Mouse (Mus musculus) gastrocnemius, adult 2 months (tissue): ENCODE measurements around the gene Ehd2. TPM values are rescaled to one million over a fixed set of nuclear protein-coding genes. Genes with fewer than 3 reads are reported as not detected.

Source experiments
- DNase-seq: peaks from one replicate; pipeline ENCODE4 v3.0.0; 2022
- H3K27ac ChIP-seq: fragments of 200-600 bp; 2 replicates; pipeline ENCODE4 v1.8.1; 2022; ENCODE audit warnings: mild to moderate bottlenecking
- H3K4me3 ChIP-seq: fragments of 200-600 bp; 2 replicates; pipeline ENCODE4 v1.8.1; 2022; ENCODE audit warnings: mild to moderate bottlenecking, moderate library complexity
- CTCF ChIP-seq: fragments of 200-600 bp; IDR thresholded peaks from 2 replicates; pipeline ENCODE4 v1.8.1; 2022; ENCODE audit warnings: antibody characterized with exemption, mild to moderate bottlenecking, moderate library complexity
- intact Hi-C: fragments of 180-260 bp; cut with DNase I; formaldehyde crosslinking; loops from one replicate; pipeline ENCODE4 v1.15.1; 2025
- total RNA-seq, 2 experiments: library from RNA; stranded (reverse); gene quantifications; 2 replicates each; pipeline ENCODE4 v1.2.3; 2021

Ehd2 gene
- total RNA-seq, 2 experiments from 2014 or later, result 31.4 to 38.7 TPM

DNA sequence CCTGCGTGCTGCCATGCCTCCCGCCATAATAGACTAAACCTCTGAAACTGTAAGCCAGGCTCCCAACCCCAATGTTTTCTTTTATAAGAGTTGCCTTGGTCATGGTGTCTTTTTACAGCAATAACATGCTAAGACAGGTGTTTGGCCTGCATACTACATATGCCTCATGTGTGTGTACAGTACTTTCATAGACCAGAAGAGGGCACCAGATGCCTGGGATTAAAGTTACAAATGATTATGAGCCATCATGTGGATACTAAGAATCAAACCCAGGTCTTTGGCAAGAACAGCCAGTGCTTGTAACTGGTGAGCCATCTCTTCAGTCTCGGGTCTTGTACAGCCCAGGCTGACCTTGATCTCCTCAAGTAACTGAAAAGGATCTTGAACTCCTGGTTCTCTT, 2.3 kb upstream of the Ehd2 start:
- no peak for DNase-seq
- peak; percentile 43 for TF ChIP-seq CTCF
- Histone ChIP-seq H3K4me3 (no peak overlapping the region), H3K27ac (no peak overlapping the region)
- intact Hi-C loops, result no loop called here

DNA sequence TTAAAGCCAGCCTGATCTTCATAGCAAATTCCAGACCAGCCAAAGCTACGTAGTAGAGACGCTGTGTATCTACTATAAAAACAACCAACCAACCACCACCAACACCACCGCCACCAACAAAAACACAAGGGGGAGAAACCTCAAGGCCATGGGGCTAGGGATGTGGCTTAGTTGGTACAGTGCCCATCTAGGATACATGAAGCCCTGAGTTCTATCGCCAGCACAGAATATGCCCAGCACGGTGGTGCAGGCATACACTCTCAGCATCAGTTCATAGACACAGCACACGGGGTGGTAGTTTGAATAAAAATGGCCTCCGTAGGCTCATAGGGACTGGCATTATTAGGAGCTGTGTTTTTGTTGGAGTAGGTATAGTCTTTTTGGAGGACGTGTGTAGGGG, 955 bp upstream of the Ehd2 start:
- intact Hi-C loops, result no loop called here
- Histone ChIP-seq H3K27ac (no peak overlapping the region), H3K4me3 (no peak overlapping the region)
- no peak for DNase-seq
- TF ChIP-seq CTCF, result no peak

GRCm38 (mm10) chr7:15966489-15966888, 878 bp downstream of the Ehd2 start:
- intact Hi-C loops, result loop anchor here (2.0 kb wide), 1 partner anchor 36 kb away; no protein-coding TSS in a partner anchor
- Histone ChIP-seq H3K27ac (peak overlapping the region; percentile 95), H3K4me3 (peak overlapping the region; percentile 86)
- no peak for TF ChIP-seq CTCF
- no peak for DNase-seq

DNA sequence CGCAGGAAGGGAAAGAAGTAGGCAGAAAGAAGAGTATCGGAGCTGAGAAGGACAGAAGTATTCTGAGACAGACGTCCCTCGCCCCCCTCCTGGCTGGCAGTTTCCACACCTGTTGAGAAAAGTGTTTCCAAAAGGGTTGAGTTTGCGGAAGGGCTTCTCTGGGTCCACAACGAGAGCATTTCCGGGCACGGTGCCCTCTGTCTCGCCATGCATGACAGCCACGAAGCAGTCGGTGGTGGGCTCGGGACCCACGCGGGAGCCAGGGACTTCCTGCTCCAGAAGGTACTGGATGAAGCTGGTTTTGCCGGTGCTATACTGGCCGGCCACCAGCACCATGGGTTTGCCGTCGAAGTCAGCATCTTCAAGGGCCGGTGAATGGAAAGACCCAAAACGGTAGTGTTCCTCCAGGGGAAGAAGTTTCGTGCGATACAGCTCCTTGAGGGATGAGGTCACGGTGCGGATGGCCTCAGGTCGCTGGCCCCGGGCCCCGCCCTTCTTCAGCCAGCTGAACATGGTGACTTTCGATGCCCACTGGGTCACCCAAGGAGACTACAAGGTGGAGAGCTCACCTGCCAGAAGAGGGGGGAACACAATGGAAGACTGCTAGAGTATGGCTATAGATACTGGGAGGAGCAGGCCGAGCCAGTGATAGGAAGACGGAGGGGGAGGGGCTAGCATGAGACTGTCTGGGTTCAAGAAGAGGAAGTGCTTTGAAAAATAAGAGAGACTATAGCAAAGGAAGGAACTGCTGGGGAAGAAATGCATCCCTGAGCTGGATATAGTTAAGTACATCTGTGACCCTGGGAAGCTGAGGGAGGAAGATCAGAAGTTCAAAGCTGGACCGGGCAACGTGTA, 3.3 kb downstream of the Ehd2 start:
- intact Hi-C loops, result no loop called here
- no peak for DNase-seq
- H3K27ac ChIP-seq, result peak overlapping the region; percentile 95
- peak overlapping the region; percentile 86 for H3K4me3 ChIP-seq
- no peak for TF ChIP-seq CTCF

DNA sequence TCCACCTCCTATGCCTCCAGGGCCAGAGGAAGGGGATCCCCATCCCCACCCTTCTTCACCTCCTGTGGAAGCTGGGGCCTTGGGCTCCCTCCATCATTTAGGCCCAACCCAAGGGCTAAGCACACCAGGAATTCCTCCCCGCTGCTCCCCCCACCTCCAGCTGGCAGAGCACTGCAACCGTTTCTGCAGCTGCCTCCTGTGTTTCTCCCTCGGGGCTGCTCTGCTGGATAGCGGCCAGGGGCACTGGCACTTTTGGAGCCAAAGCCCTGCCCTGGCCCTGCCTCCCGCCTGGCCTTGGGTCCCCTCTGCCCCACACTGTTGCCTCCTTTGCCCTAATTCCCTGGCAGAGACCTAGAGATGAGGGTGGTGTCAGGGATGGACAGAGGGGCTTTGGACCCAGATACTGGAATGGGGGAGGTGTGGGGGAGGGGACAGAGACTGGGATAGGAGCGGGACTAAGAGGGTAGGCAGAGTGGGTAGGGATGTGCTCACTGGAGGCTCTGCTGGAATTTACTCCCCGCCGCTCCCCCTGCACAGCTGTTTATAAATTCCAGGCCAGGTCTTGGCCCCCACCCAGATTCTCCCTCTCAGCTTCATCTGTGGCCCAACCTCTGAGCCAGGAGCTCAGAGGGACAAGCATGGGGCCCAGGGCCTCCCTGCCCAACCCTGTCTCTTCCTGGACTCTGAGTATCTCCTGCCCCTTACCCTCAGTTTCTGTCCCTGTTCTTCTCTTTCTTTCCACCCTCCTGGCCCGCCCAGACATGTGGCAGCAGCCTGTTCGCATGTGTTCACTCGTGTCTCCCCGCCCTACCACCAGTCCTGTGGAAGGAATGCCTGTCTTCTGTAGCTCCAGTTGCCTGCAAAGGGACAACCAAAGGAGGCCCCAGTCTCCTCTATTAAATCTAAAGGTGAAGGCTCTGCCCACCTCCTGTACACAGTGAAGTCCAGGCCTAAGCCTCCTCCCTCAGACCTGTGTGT, 4.8 kb downstream of the Ehd2 start:
- Histone ChIP-seq H3K4me3 (peak overlapping the region; percentile 86), H3K27ac (peak overlapping the region; percentile 95)
- peak; percentile 93 for DNase-seq
- intact Hi-C loops, result loop anchor here (1.0 kb wide), 1 partner anchor 29 kb away; no protein-coding TSS in a partner anchor
- TF ChIP-seq CTCF, result no peak

DNA sequence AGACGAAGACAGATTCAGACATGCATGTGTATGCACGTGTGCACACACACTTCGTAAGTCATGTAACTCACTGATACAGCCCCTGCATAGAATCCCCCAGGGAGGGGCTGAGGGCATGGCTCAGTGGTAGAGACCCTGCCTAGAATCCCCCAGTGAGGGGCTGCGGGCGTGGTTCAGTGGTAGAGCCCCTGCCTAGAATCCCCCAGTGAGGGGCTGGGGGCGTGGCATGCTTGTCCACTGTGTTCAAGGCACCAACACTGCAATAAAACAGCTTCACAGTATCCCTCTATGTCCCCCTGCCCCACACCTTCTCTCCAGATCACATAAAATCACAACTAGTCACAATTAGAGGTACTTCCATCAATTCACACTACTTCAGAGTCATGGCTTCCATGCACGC, 5.6 kb downstream of the Ehd2 start:
- intact Hi-C loops, result loop anchor here (1.0 kb wide), 1 partner anchor 28 kb away; no protein-coding TSS in a partner anchor
- peak overlapping the region; percentile 95 for H3K27ac ChIP-seq
- DNase-seq, result no peak
- TF ChIP-seq CTCF, result no peak
- H3K4me3 ChIP-seq, result peak overlapping the region; percentile 86

GRCm38 (mm10) chr7:15961239-15961638, 6.1 kb downstream of the Ehd2 start:
- TF ChIP-seq CTCF, result no peak
- intact Hi-C loops, result no loop called here
- H3K4me3 ChIP-seq, result peak overlapping the region; percentile 86
- no peak for DNase-seq
- H3K27ac ChIP-seq, result peak overlapping the region; percentile 95

- Histone ChIP-seq H3K4me3 (peak overlapping the region; percentile 86), H3K27ac (peak overlapping the region; percentile 95)
- intact Hi-C loops, result no loop called here
- peak; percentile 44 for DNase-seq
- no peak for TF ChIP-seq CTCF
These were observed 6.7 kb downstream of the Ehd2 start for GRCm38 (mm10) chr7:15960691-15961090.

GRCm38 (mm10) chr7:15956143-15956542, 11.2 kb downstream of the Ehd2 start:
- intact Hi-C loops, result no loop called here
- Histone ChIP-seq H3K4me3 (peak overlapping the region; percentile 57), H3K27ac (peak overlapping the region; percentile 85)
- TF ChIP-seq CTCF, result no peak
- DNase-seq, result no peak

DNA sequence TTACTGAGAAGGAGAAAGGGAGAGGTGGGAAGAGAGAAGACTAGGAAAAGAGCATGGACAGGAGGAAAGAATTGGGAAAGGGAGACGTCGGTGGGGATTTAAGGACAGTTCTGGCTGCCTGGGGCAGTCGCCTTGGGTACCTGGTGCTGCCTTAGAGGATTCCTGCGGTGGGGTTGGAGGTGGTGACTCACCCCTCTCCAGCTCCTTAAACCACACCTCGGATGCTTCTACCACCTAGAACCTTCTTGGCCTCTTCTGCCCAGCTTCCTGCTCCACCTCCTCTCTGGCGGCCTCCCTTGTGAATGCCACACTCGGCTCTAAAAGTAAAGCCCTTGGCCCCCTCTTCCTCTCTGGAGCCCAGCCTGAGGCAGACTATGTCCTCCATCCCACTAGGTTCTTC, 11.9 kb downstream of the Ehd2 start:
- Histone ChIP-seq H3K27ac (peak overlapping the region; percentile 85), H3K4me3 (peak overlapping the region; percentile 57)
- TF ChIP-seq CTCF, result no peak
- intact Hi-C loops, result no loop called here
- peak; percentile 42 for DNase-seq

DNA sequence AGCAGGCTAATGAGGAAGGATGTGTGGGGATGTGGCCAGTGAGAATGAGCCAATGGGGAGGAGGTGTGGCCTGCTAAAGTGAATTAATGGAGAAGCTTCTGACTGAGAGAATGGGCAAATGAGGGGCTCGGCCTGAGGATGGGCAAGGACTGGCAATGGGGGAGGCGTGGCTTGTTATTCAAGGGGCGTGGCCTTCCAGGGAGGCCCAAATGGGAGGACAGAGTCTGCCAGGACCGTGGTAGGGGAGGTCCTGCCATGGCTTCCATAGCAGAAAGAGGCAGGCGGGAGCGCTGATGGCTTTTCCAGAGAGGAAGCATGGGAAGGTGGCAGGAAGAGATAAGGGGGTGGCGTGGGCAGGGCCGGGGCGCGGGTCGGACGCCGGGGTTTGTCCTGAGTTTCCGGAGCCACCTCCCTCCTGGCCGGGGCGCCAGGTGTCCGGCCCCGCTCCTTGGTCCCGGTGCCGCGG, 12.4 kb downstream of the Ehd2 start:
- no peak for TF ChIP-seq CTCF
- DNase-seq, result peak; percentile 80
- intact Hi-C loops, result no loop called here
- Histone ChIP-seq H3K27ac (peak overlapping the region; percentile 85), H3K4me3 (peak overlapping the region; percentile 57)

GRCm38 (mm10) chr7:15954436-15954835, 12.9 kb downstream of the Ehd2 start:
- Histone ChIP-seq H3K4me3 (peak overlapping the region; percentile 37), H3K27ac (peak overlapping the region; percentile 85)
- DNase-seq, result no peak
- intact Hi-C loops, result no loop called here
- no peak for TF ChIP-seq CTCF
